Mouse (Mus musculus) spleen, adult 2 months (tissue): ENCODE results near the gene Atg13. TPM values are rescaled to one million over a fixed set of nuclear protein-coding genes. Genes with fewer than 3 reads are reported as not detected.

Experiments used
- DNase-seq, 2 experiments: peaks; one replicate each; pipeline versions ENCODE4 v3.0.0 to v3.0.0-alpha.2; 2012 to 2021; ENCODE audit warnings: low spot score in 2 of 2, low read depth in 1 of 2
- H3K27ac ChIP-seq: fragments of 200-500 bp; 2 replicates; pipeline ENCODE4 v1.5.1; 2012; ENCODE audit warnings: low read length, inconsistent platforms; ENCODE audit not compliant: insufficient read depth
- H3K27me3 ChIP-seq: fragments of 200-500 bp; 2 replicates; pipeline ENCODE4 v1.6.1; 2012; ENCODE audit warnings: mild to moderate bottlenecking, moderate library complexity, low read length, inconsistent platforms; ENCODE audit not compliant: control insufficient read depth, insufficient read depth
- H3K36me3 ChIP-seq: fragments of 200-500 bp; 2 replicates; pipeline ENCODE4 v1.6.1; 2012; ENCODE audit warnings: mild to moderate bottlenecking, low read length, inconsistent platforms; ENCODE audit not compliant: control insufficient read depth, insufficient read depth
- H3K4me1 ChIP-seq: fragments of 200-500 bp; 2 replicates; pipeline ENCODE4 v1.6.1; 2011; ENCODE audit warnings: inconsistent platforms; ENCODE audit not compliant: control insufficient read depth, insufficient read depth, insufficient read length
- H3K4me3 ChIP-seq: fragments of 200-500 bp; 2 replicates; pipeline ENCODE4 v1.5.1; 2011; ENCODE audit warnings: mild to moderate bottlenecking, inconsistent platforms; ENCODE audit not compliant: insufficient read depth, insufficient read length; ENCODE audit errors: extremely low read depth
- CTCF ChIP-seq: fragments of 200-500 bp; IDR thresholded peaks from 2 replicates; pipeline ENCODE4 v1.5.1; 2011; ENCODE audit warnings: mild to moderate bottlenecking, inconsistent platforms; ENCODE audit not compliant: insufficient read depth, insufficient read length, insufficient replicate concordance; ENCODE audit errors: extremely low read depth
- POLR2A ChIP-seq: fragments of 200-500 bp; IDR thresholded peaks from 2 replicates; pipeline ENCODE4 v1.6.1; 2011; ENCODE audit warnings: low read depth, low read length, inconsistent platforms
- WGBS: fragments of 180-500 bp; shearing (Covaris S2); methylation state at CpG from one replicate; pipeline ENCODE4 v1.1.7; 2018; 5-methylcytosine and 5-hydroxymethylcytosine counted together
- polyA plus RNA-seq: library from polyadenylated mRNA; depleted of rRNA; stranded (reverse); fragments of >200 nt; gene quantifications from 2 replicates; pipeline ENCODE4 v1.2.3, GENCODE M21; 2012; rRNA removed

Atg13 gene
- polyA plus RNA-seq: 16.7 and 20.4 TPM in 2 replicates

DNA sequence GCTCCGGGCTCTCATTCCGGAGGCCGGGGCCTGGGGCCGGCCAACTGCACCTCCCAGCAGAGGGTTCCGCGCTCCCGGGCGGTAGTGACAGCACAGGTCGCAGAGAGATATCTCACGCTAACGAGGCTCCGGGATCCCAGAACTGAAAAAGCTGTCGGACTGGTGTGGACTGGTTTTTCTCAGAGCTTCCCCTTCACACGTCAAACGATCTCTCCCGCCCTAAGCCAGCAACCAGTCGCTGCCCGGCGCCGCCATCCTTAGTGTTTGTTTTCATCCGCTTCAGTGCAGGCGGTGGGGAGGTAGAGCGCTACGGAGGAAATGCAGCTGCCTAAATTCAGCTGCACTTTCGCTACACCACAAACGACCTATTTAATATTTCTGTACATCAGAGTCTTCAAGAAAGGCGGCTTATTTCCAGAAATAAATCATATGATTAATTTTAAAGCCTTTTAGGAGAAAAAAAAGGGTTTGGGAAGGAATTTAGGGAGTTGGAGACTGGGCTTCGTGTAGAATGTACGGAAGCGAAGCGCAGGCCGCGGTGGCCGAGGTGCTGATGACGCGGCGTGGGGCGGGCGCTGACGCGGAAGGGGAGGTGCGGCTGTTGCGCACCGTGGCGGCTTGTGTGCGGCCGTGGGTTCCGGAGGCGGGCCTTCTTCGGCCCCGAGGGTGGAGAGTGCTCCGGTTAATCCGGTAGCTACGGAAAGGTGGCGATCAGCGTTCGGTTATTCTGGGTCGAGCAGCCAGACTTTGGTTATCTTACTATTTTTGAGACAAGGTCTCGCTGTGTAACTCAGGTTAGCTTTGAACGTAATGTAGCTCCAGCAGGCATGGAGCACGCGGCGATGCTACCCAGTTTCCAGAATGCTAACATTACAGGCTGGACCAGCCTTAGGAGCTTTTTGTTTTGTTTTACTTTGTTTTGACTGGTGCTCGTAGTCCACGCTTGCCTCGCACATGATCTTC is at the start of gene Atg13, which contains the start of gene Harbi1:
TSS of gene Atg13 (minus strand) at position 305 of the 963 bp plus-strand sequence.
TSS of gene Harbi1 (plus strand) at position 581 of the 963 bp plus-strand sequence.
- H3K27me3 ChIP-seq: no peaks in the 10 kb centered on the region
- H3K27ac ChIP-seq: peak within 1 kb of the TSS; percentile 74
- TF ChIP-seq CTCF: no peak
- TF ChIP-seq POLR2A: peak; percentile 62
- H3K4me1 ChIP-seq: no peaks in the 10 kb centered on the region; the same call in 1 of the 2 replicates
- peak; percentile 89 for DNase-seq
- H3K4me3 ChIP-seq: peak within 1 kb of the TSS; percentile 92
- WGBS: under 1% methylated on average over 66 of the region's 66 CpGs
- H3K36me3 ChIP-seq: 0 out of 2 replicates have a peak, but pooled peaks cover 1% of the 10 kb centered on the region

- no peaks in the 10 kb centered on the region; the same call in 1 of the 2 replicates for H3K36me3 ChIP-seq
- no peak for DNase-seq
- H3K27me3 ChIP-seq: no peaks in the 10 kb centered on the region
- WGBS: 64% methylated on average over 2 of the region's 2 CpGs
- no peak for TF ChIP-seq CTCF
- TF ChIP-seq POLR2A: no peak
- H3K4me3 ChIP-seq: no peak overlapping the region
- H3K4me1 ChIP-seq: no peaks in the 10 kb centered on the region; the same call in 1 of the 2 replicates
- H3K27ac ChIP-seq: no peak overlapping the region
These were observed 39.5 kb upstream of the Atg13 start for GRCm38 (mm10) chr2:91749811-91750261.

GRCm38 (mm10) chr2:91744686-91745085 is 34.3 kb upstream of the Atg13 start:
- Histone ChIP-seq H3K4me3 (no peak overlapping the region), H3K36me3 (no peaks in the 10 kb centered on the region), H3K4me1 (no peaks in the 10 kb centered on the region), H3K27ac (no peak overlapping the region), H3K27me3 (no peaks in the 10 kb centered on the region)
- TF ChIP-seq POLR2A (no peak), CTCF (no peak)
- 94% methylated on average over 5 of the region's 5 CpGs for WGBS
- no peak for DNase-seq

DNA sequence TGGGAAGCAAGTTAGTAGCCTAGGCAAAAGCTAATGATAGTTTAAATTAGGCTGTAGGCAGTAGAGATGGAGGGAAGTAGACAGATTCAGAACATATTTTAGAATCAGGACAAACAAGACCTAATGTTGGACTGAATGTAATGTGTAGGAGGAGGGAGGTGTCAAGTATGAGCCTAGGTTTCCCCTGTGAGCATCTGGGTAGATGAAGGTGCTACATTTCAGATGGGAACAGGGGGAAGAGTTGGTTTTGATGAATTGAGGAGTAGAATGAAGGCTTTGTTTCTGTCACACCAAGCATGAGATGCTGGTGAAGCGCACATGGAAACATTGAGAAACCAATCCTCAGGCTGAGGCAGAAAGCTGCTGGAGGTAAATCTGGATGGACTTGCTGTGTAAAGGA is 29.2 kb upstream of the Atg13 start:
- 93% methylated on average over 1 of the region's 1 CpGs for WGBS
- TF ChIP-seq CTCF: no peak
- no peaks in the 10 kb centered on the region for H3K27me3 ChIP-seq
- no peak for DNase-seq
- no peaks in the 10 kb centered on the region for H3K36me3 ChIP-seq
- H3K4me3 ChIP-seq: no peak overlapping the region
- H3K27ac ChIP-seq: no peak overlapping the region
- H3K4me1 ChIP-seq: no peaks in the 10 kb centered on the region

- Histone ChIP-seq H3K27me3 (no peaks in the 10 kb centered on the region), H3K4me3 (no peak overlapping the region), H3K4me1 (no peaks in the 10 kb centered on the region), H3K27ac (no peak overlapping the region), H3K36me3 (no peaks in the 10 kb centered on the region)
- 94% methylated on average over 5 of the region's 5 CpGs for WGBS
- DNase-seq: no peak
- TF ChIP-seq POLR2A: no peak
- no peak for TF ChIP-seq CTCF
These were observed 24.8 kb upstream of the Atg13 start for GRCm38 (mm10) chr2:91735221-91735620.

- Histone ChIP-seq H3K4me3 (peak within 1 kb of the TSS; percentile 98), H3K27me3 (no peaks in the 10 kb centered on the region; the same call in 1 of the 2 replicates), H3K36me3 (no peaks in the 10 kb centered on the region), H3K27ac (peak within 1 kb of the TSS; percentile 96), H3K4me1 (no peaks in the 10 kb centered on the region)
- WGBS: under 1% methylated on average over 66 of the region's 68 CpGs
- TF ChIP-seq POLR2A (no peak; the same call in 1 of the 2 replicates), CTCF (no peak)
- peak; percentile 70 for DNase-seq
These were observed 19.8 kb upstream of the Atg13 start, which contains the start of gene Ambra1 for GRCm38 (mm10) chr2:91729971-91730821. TSS of gene Ambra1 (plus strand) at chr2:91730134.
